Mouse (Mus musculus): ENCODE measurements around the gene Mettl6. TPM values are rescaled to one million over a fixed set of nuclear protein-coding genes. Genes with fewer than 3 reads are reported as not detected.
A peak's percentile ranks its signal among the peaks of the same experiment; 100 is the strongest.

Gene Mettl6
- total RNA-seq, 2 experiments from 2014 or later: 26.5 to 27.3 TPM

GRCm38 (mm10) chr14:31435930-31436693 is 58.7 kb downstream of the Mettl6 start, which contains the start of gene Sh3bp5:
TSS of gene Sh3bp5 (minus strand) at chr14:31436078.
- DNase-seq (ENCODE audit: extremely low spot score in 1 of 2, low spot score in 2 of 2): peak; percentile 86 to 93
- intact Hi-C loops (cut with DNase I): loop anchor here (2.0 kb wide), 1 partner anchor 53 kb away; no protein-coding TSS in a partner anchor

- peak; percentile 44 to 56 for DNase-seq (ENCODE audit: extremely low spot score in 1 of 2, low spot score in 2 of 2)
Measured at GRCm38 (mm10) chr14:31435018-31435915, 59.6 kb downstream of the Mettl6 start.

GRCm38 (mm10) chr14:31434426-31434825 is 60.4 kb downstream of the Mettl6 start:
- intact Hi-C loops (cut with DNase I): no loop called here
- DNase-seq (ENCODE audit: extremely low spot score in 1 of 2, low spot score in 2 of 2): no peak

More at GRCm38 (mm10) chr14:31435018-31435915, 59.6 kb downstream of the Mettl6 start:
- intact Hi-C loops (cut with DNase I): no loop called here

- intact Hi-C loops (cut with DNase I): no loop called here
Measured at GRCm38 (mm10) chr14:31433851-31434360, 60.9 kb downstream of the Mettl6 start.

GRCm38 (mm10) chr14:31433126-31433525 is 61.7 kb downstream of the Mettl6 start:
- intact Hi-C loops (cut with DNase I): no loop called here
- DNase-seq (ENCODE audit: extremely low spot score in 1 of 2, low spot score in 2 of 2): no peak

More at GRCm38 (mm10) chr14:31433851-31434360, 60.9 kb downstream of the Mettl6 start:
- DNase-seq (ENCODE audit: extremely low spot score in 1 of 2, low spot score in 2 of 2): no peak

- intact Hi-C loops (cut with DNase I): no loop called here
- no peak for DNase-seq (ENCODE audit: extremely low spot score in 1 of 2, low spot score in 2 of 2)
Measured at GRCm38 (mm10) chr14:31432424-31432823, 62.4 kb downstream of the Mettl6 start.

- intact Hi-C loops (cut with DNase I): no loop called here
- DNase-seq (ENCODE audit: extremely low spot score in 1 of 2, low spot score in 2 of 2): no peak
Measured at GRCm38 (mm10) chr14:31431789-31432330, 63.0 kb downstream of the Mettl6 start.

GRCm38 (mm10) chr14:31429004-31429395 is 65.8 kb downstream of the Mettl6 start:
- intact Hi-C loops (cut with DNase I): no loop called here
- no peak for DNase-seq (ENCODE audit: extremely low spot score in 1 of 2, low spot score in 2 of 2)

GRCm38 (mm10) chr14:31428211-31429003 is 66.4 kb downstream of the Mettl6 start:
- peak; percentile 63 to 83 for DNase-seq (ENCODE audit: extremely low spot score in 1 of 2, low spot score in 2 of 2)
- intact Hi-C loops (cut with DNase I): no loop called here

Other genes with a start within 250 kb of the Mettl6 start
- 1 to 10 TPM; 5.0 to 5.3 TPM for gene Phf7, start 243.7 kb downstream of the Mettl6 start, total RNA-seq (2021)
- gene Bap1, start 243.6 kb downstream of the Mettl6 start, total RNA-seq (2021): 100 to 1,000 TPM; 125 to 130 TPM
- 1 to 10 TPM; 1.4 to 2.1 TPM for gene Dnah1, start 171.1 kb downstream of the Mettl6 start, total RNA-seq (2021)
- gene Capn7, start 158.4 kb downstream of the Mettl6 start, total RNA-seq (2021): 10 to 100 TPM; 38.9 to 39.3 TPM
- gene Sh3bp5, start 59.0 kb downstream of the Mettl6 start, total RNA-seq (2021): 10 to 100 TPM; 76.4 to 80.0 TPM
- 10 to 100 TPM; 13.1 to 14.2 TPM for gene Eaf1, start 641 bp downstream of the Mettl6 start, total RNA-seq (2021)
- 1 to 10 TPM; 2.0 to 3.3 TPM for gene Colq, start 96.3 kb upstream of the Mettl6 start, total RNA-seq (2021)
- under 1 TPM in 1 of 2 experiments, not detected in 1; 0.79 TPM for gene Gm49387, start 145.8 kb upstream of the Mettl6 start, total RNA-seq (2021)
- 1 to 10 TPM; 7.4 to 9.9 TPM for gene Btd, start 146.0 kb upstream of the Mettl6 start, total RNA-seq (2021)
- gene Hacl1, start 146.2 kb upstream of the Mettl6 start, total RNA-seq (2021): 1 to 10 TPM; 6.4 to 7.8 TPM

All from left cerebral cortex, postnatal 10 days (tissue).